Mouse (Mus musculus): Measurements from ENCODE around the gene Wbp11.

- TF ChIP-seq POLR2A (IDR thresholded peaks at IDR 0.05; ENCODE audit: borderline replicate concordance, insufficient read depth, low read length) (no peak), CTCF (IDR thresholded peaks at IDR 0.05; ENCODE audit: borderline replicate concordance, insufficient read depth, low read depth, low read length) (no peak)
Observed at GRCm38 (mm10) chr6:136854361-136854781, 26.3 kb upstream of the Wbp11 start.
